Mouse (Mus musculus) MEL (cell line): ENCODE measurements around the gene P2rx2. TPM values are rescaled to one million over a fixed set of nuclear protein-coding genes. Genes with fewer than 3 reads are reported as not detected.

Experiments used
- DNase-seq: peaks from one replicate; pipeline ENCODE4 v3.0.0; 2011; ENCODE audit warnings: low read depth, low spot score
- H3K27ac ChIP-seq: 2 replicates; pipeline ENCODE4 v1.5.1; 2012; ENCODE audit warnings: low read depth, mild to moderate bottlenecking, control low read depth, low read length, moderate library complexity; ENCODE audit not compliant: control insufficient read depth
- H3K27me3 ChIP-seq, 2 experiments: fragments of 150-350 bp in 1 of 2; sonication (generic) in 1 of 2; 2 replicates each; pipeline ENCODE4 v1.6.1; 2012; ENCODE audit warnings: low read length in 2 of 2, mild to moderate bottlenecking in 2 of 2, improper control_type of control experiment in 1 of 2, moderate library complexity in 1 of 2; ENCODE audit not compliant: insufficient read depth in 2 of 2, control insufficient read depth in 1 of 2
- H3K36me3 ChIP-seq, 2 experiments: 2 replicates each; pipeline ENCODE4 v1.6.1; 2012 to 2014; ENCODE audit warnings: low read length in 2 of 2, improper control_type of control experiment in 1 of 2, inconsistent platforms in 1 of 2, mild to moderate bottlenecking in 1 of 2; ENCODE audit not compliant: insufficient read depth in 2 of 2, control insufficient read depth in 1 of 2
- H3K4me1 ChIP-seq, 2 experiments: fragments of 150-350 bp in 1 of 2; sonication (generic) in 1 of 2; 2 replicates each; pipeline ENCODE4 v1.6.1; 2012; ENCODE audit warnings: low read length in 2 of 2, improper control_type of control experiment in 1 of 2, mild to moderate bottlenecking in 1 of 2; ENCODE audit not compliant: insufficient read depth in 2 of 2, control insufficient read depth in 1 of 2
- H3K4me3 ChIP-seq, 2 experiments: fragments of 150-350 bp in 1 of 2; sonication (generic) in 1 of 2; 2 replicates each; pipeline ENCODE4 v1.5.1; 2012; ENCODE audit warnings: low read depth in 2 of 2, low read length in 2 of 2, mild to moderate bottlenecking in 2 of 2, moderate library complexity in 2 of 2, control low read depth in 1 of 2, improper control_type of control experiment in 1 of 2; ENCODE audit not compliant: control insufficient read depth in 1 of 2, insufficient read depth in 1 of 2
- H3K79me2 ChIP-seq: 2 replicates; pipeline ENCODE4 v1.6.1; 2012; ENCODE audit warnings: mild to moderate bottlenecking, low read length, moderate library complexity; ENCODE audit not compliant: control insufficient read depth, poor library complexity, insufficient read depth
- H3K9ac ChIP-seq: 2 replicates; pipeline ENCODE4 v1.6.1; 2012; ENCODE audit warnings: low read depth, mild to moderate bottlenecking, control low read depth, low read length, moderate library complexity; ENCODE audit not compliant: control insufficient read depth, poor library complexity, severe bottlenecking
- H3K9me3 ChIP-seq: fragments of 150-350 bp; sonication (generic); replicated peaks from 2 replicates; pipeline ENCODE4 v1.6.1; 2012; ENCODE audit warnings: mild to moderate bottlenecking, low read length, improper control_type of control experiment, moderate library complexity; ENCODE audit not compliant: insufficient read depth
- CHD1 ChIP-seq: IDR thresholded peaks from 2 replicates; pipeline ENCODE4 v1.6.1; 2012; ENCODE audit warnings: low read depth, mild to moderate bottlenecking, inconsistent platforms, low read length, improper control_type of control experiment
- CHD2 ChIP-seq: IDR thresholded peaks from 2 replicates; pipeline ENCODE4 v1.6.1; 2011; ENCODE audit warnings: low read length, improper control_type of control experiment
- E2F4 ChIP-seq: IDR thresholded peaks from 2 replicates; pipeline ENCODE4 v1.6.1; 2011; ENCODE audit warnings: low read depth, low read length, improper control_type of control experiment, borderline replicate concordance
- ELF1 ChIP-seq: IDR thresholded peaks from 2 replicates; pipeline ENCODE4 v1.6.1; 2014; ENCODE audit warnings: low read depth, mild to moderate bottlenecking, inconsistent platforms, low read length, improper control_type of control experiment, moderate library complexity
- MAZ ChIP-seq: IDR thresholded peaks from 2 replicates; pipeline ENCODE4 v1.6.1; 2012; ENCODE audit warnings: low read depth, mild to moderate bottlenecking, inconsistent platforms, low read length, improper control_type of control experiment
- POLR2AphosphoS2 ChIP-seq: IDR thresholded peaks from 2 replicates; pipeline ENCODE4 v1.6.1; 2011; ENCODE audit warnings: low read length, improper control_type of control experiment
- SIN3A ChIP-seq: IDR thresholded peaks from 2 replicates; pipeline ENCODE4 v1.6.1; 2012; ENCODE audit warnings: low read length, improper control_type of control experiment, inconsistent platforms
- SMC3 ChIP-seq: IDR thresholded peaks from 2 replicates; pipeline ENCODE4 v1.6.1; 2011; ENCODE audit warnings: low read depth, low read length, improper control_type of control experiment
- TAL1 ChIP-seq: IDR thresholded peaks from 2 replicates; pipeline ENCODE4 v1.6.1; 2012; ENCODE audit warnings: mild to moderate bottlenecking, inconsistent platforms, low read length, moderate library complexity, mixed read lengths
- TCF12 ChIP-seq: IDR thresholded peaks from 2 replicates; pipeline ENCODE4 v1.6.1; 2014; ENCODE audit warnings: low read depth, mild to moderate bottlenecking, inconsistent platforms, low read length, improper control_type of control experiment, moderate library complexity
- UBTF ChIP-seq: IDR thresholded peaks from 2 replicates; pipeline ENCODE4 v1.6.1; 2012; ENCODE audit warnings: low read depth, mild to moderate bottlenecking, inconsistent platforms, low read length, improper control_type of control experiment, moderate library complexity, borderline replicate concordance; ENCODE audit not compliant: insufficient read depth
- USF1 ChIP-seq: IDR thresholded peaks from 2 replicates; pipeline ENCODE4 v1.6.1; 2014; ENCODE audit warnings: low read depth, mild to moderate bottlenecking, inconsistent platforms, low read length, improper control_type of control experiment, moderate library complexity
- ZC3H11A ChIP-seq: IDR thresholded peaks from 2 replicates; pipeline ENCODE4 v1.6.1; 2012; ENCODE audit warnings: low read depth, mild to moderate bottlenecking, inconsistent platforms, low read length, improper control_type of control experiment
- ZKSCAN1 ChIP-seq: IDR thresholded peaks from 2 replicates; pipeline ENCODE4 v1.6.1; 2012; ENCODE audit warnings: low read depth, mild to moderate bottlenecking, inconsistent platforms, low read length, improper control_type of control experiment, moderate library complexity
- ZMIZ1 ChIP-seq: IDR thresholded peaks from 2 replicates; pipeline ENCODE4 v1.6.1; 2012; ENCODE audit warnings: low read depth, mild to moderate bottlenecking, inconsistent platforms, low read length, improper control_type of control experiment, moderate library complexity
- polyA plus RNA-seq, 2 experiments: library from polyadenylated mRNA; stranded (reverse) in 1 of 2; unstranded in 1 of 2; fragments of >175 nt in 1 of 2; fragments of >200 nt in 1 of 2; gene quantifications; 2 replicates each; pipeline versions ENCODE4 v1.2.1 to v1.2.4; 2012; ENCODE audit warnings: low replicate concordance in 2 of 2, low read depth in 1 of 2; ENCODE audit not compliant: insufficient read length in 2 of 2, insufficient read depth in 1 of 2, missing spikeins in 1 of 2
- total RNA-seq: library from RNA; depleted of rRNA; stranded (reverse); fragments of 300-350 nt; gene quantifications from 2 replicates; pipeline ENCODE4 v1.2.3, GENCODE M21; 2012

Gene P2rx2
- total and polyA plus RNA-seq, 3 experiments: 0.08 to 0.57 TPM; not detected in 1

- H3K4me1 ChIP-seq: no peaks in the 10 kb centered on the region
- H3K4me3 ChIP-seq: no peak overlapping the region
- no peaks in the 10 kb centered on the region for H3K79me2 ChIP-seq
- no peaks in the 10 kb centered on the region for H3K9me3 ChIP-seq
- no peaks in the 10 kb centered on the region for H3K36me3 ChIP-seq
- DNase-seq: no peak
- no peaks in the 10 kb centered on the region for H3K27me3 ChIP-seq
- TF ChIP-seq TCF12 (no peak), UBTF (no peak), SMC3 (no peak), CHD2 (no peak), ZKSCAN1 (no peak), ELF1 (no peak), ZC3H11A (no peak)
- H3K27ac ChIP-seq: no peak overlapping the region
- no peak overlapping the region for H3K9ac ChIP-seq
These were observed 43.6 kb upstream of the P2rx2 start for GRCm38 (mm10) chr5:110386371-110387330.

DNA sequence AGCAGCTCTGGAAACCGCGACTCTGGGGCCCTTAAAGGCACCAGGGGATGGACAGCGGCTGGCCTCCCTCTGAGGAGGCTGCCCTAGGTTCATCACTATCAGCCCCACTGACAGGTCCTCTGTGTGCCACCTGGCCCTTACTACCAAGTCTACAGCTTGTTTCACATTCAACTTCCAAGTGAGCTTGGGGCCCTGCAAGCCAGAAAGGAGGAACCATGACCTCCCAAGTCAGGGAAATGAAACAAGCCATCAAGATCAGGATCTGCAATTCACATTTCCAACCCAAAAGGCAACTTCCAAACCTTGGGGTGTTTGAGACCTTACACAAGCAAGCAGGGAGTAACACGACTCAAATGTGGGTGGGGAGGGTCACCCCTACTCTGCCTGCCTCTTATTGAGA, 42.3 kb upstream of the P2rx2 start:
- Histone ChIP-seq H3K4me1 (no peaks in the 10 kb centered on the region), H3K36me3 (no peaks in the 10 kb centered on the region), H3K9ac (no peak overlapping the region), H3K27ac (no peak overlapping the region), H3K79me2 (no peaks in the 10 kb centered on the region), H3K9me3 (no peaks in the 10 kb centered on the region), H3K4me3 (no peak overlapping the region), H3K27me3 (no peaks in the 10 kb centered on the region)
- DNase-seq: no peak
- TF ChIP-seq USF1: no peak
- no peak for TF ChIP-seq TAL1
- TF ChIP-seq ZMIZ1: no peak
- TF ChIP-seq MAZ: no peak
- no peak for TF ChIP-seq ZC3H11A
- no peak for TF ChIP-seq POLR2AphosphoS2
- TF ChIP-seq SIN3A: no peak
- TF ChIP-seq CHD1: no peak
- no peak for TF ChIP-seq E2F4
